Mouse (Mus musculus) adrenal gland, postnatal 4 days (tissue): ENCODE data around the gene Meltf. TPM values are rescaled to one million over a fixed set of nuclear protein-coding genes. Genes with fewer than 3 reads are reported as not detected.

Source experiments
- DNase-seq, 2 experiments: peaks; one replicate each; pipeline ENCODE4 v3.0.0; 2021 to 2022; ENCODE audit warnings: low spot score in 2 of 2, mixed read lengths in 2 of 2
- total RNA-seq, 2 experiments: library from RNA; stranded (reverse); gene quantifications; 2 replicates each; pipeline ENCODE4 v1.2.3; 2021

Gene Meltf
- total RNA-seq, 2 experiments from 2014 or later, result 0.17 TPM; not detected in 1

- DNase-seq, result no peak
These were observed 15.0 kb downstream of the Meltf start for GRCm38 (mm10) chr16:31893396-31894141.

GRCm38 (mm10) chr16:31896971-31897774 is 18.6 kb downstream of the Meltf start:
- no peak for DNase-seq

- no peak for DNase-seq
These were observed 20.1 kb downstream of the Meltf start for GRCm38 (mm10) chr16:31898546-31899326.

GRCm38 (mm10) chr16:31901886-31902285 is 23.3 kb downstream of the Meltf start:
- DNase-seq, result no peak

GRCm38 (mm10) chr16:31903239-31903638 is 24.6 kb downstream of the Meltf start:
- no peak for DNase-seq

GRCm38 (mm10) chr16:31905331-31905730 is 26.7 kb downstream of the Meltf start:
- DNase-seq, result no peak

GRCm38 (mm10) chr16:31905891-31906825 is 27.5 kb downstream of the Meltf start:
- DNase-seq, result no peak

- DNase-seq, result no peak
These were observed 28.3 kb downstream of the Meltf start for GRCm38 (mm10) chr16:31906896-31907295.

GRCm38 (mm10) chr16:31908959-31909358 is 30.3 kb downstream of the Meltf start:
- DNase-seq, result no peak

GRCm38 (mm10) chr16:31910281-31910847 is 31.8 kb downstream of the Meltf start:
- no peak for DNase-seq

GRCm38 (mm10) chr16:31917776-31918175 is 39.2 kb downstream of the Meltf start:
- DNase-seq, result no peak

- peak; percentile 32 to 37 for DNase-seq
These were observed 39.7 kb downstream of the Meltf start for GRCm38 (mm10) chr16:31918248-31918724.

- no peak for DNase-seq
These were observed 45.8 kb downstream of the Meltf start for GRCm38 (mm10) chr16:31924368-31924767.

- DNase-seq, result no peak
These were observed 47.5 kb downstream of the Meltf start for GRCm38 (mm10) chr16:31926091-31926490.

- no peak for DNase-seq
These were observed 48.1 kb downstream of the Meltf start for GRCm38 (mm10) chr16:31926547-31927182.

- DNase-seq, result no peak
These were observed 48.8 kb downstream of the Meltf start for GRCm38 (mm10) chr16:31927412-31927811.

GRCm38 (mm10) chr16:31931330-31931729 is 52.7 kb downstream of the Meltf start:
- DNase-seq, result no peak

GRCm38 (mm10) chr16:31932255-31932654 is 53.6 kb downstream of the Meltf start:
- DNase-seq, result no peak
